ENCODE assay signal across 1 mouse cellular context in the genomic region with DNA sequence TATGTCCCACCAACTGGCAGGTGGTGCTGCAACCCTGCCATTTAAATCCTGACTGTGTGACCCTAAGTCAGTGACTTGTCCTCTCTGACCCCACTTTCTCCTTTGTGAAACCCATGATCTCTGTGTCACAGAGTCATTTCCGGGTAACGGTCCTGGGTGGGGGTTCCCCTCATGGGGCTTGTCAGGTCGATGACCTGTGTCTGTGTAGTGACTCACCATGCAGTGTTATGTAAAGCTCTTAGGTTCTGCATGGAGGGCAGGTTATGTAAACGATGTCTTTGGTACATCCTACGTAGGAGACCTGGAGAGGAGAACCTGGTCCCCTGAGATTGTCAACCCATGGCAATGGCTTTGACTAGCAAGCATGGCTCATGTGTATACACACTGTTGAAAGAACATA.
TF ChIP-seq lines count a peak whose summit lies in the region.

No protein-coding gene starts in this region.

TF ChIP-seq in CH12.LX, 34 proteins besides CTCF, POLR2A, EP300 and RAD21:
- TF ChIP-seq SIN3A (IDR thresholded peaks at IDR 0.05; ENCODE audit: low read length), result no peak; the same call in 1 of the 2 replicates
- TF ChIP-seq ETS1 (conservative IDR thresholded peaks at IDR 0.05; ENCODE audit: low read depth, low read length), result peak; percentile 94
- peak; percentile 75 for TF ChIP-seq ELF1 (IDR thresholded peaks at IDR 0.05; ENCODE audit: low read depth, low read length)
- peak; percentile 48; the same call in 1 of the 2 replicates for TF ChIP-seq BHLHE40 (IDR thresholded peaks at IDR 0.05; ENCODE audit: low read depth, low read length)
- TF ChIP-seq IRF4 (IDR thresholded peaks at IDR 0.05; ENCODE audit: low read depth, low read length), result peak; percentile 26; the same call in 1 of the 2 replicates
- no peak for TF ChIP-seq PAX5 (IDR thresholded peaks at IDR 0.05; ENCODE audit: low read length)
- TF ChIP-seq NELFE (IDR thresholded peaks at IDR 0.05; ENCODE audit: low read depth, low read length), result no peak
- TF ChIP-seq ZNF384 (IDR thresholded peaks at IDR 0.05; ENCODE audit: low read depth, low read length), result no peak
